Mouse (Mus musculus) midbrain, embryonic 13.5 days (tissue): Measurements from ENCODE around the gene Mylk2. TPM values are rescaled to one million over a fixed set of nuclear protein-coding genes. Genes with fewer than 3 reads are reported as not detected.

ENCODE experiments used
- ATAC-seq: fragments of 200-750 bp; cut with Nextera tagmentation; 2 replicates; pipeline ENCODE4 v1.8.0; 2017; ENCODE audit warnings: mild to moderate bottlenecking, moderate TSS enrichment, moderate library complexity
- H3K27ac ChIP-seq: fragments of 300-500 bp; sonication (generic); 2 replicates; pipeline ENCODE4 v1.5.1; 2015; ENCODE audit warnings: inconsistent platforms, mild to moderate bottlenecking, moderate library complexity
- H3K27me3 ChIP-seq: fragments of 300-500 bp; sonication (generic); 2 replicates; pipeline ENCODE4 v1.6.1; 2015; ENCODE audit warnings: mild to moderate bottlenecking, inconsistent platforms
- H3K36me3 ChIP-seq: fragments of 300-500 bp; sonication (generic); 2 replicates; pipeline ENCODE4 v1.6.1; 2015; ENCODE audit warnings: mild to moderate bottlenecking, inconsistent platforms
- H3K4me1 ChIP-seq: fragments of 300-500 bp; sonication (generic); replicated peaks from 2 replicates; pipeline ENCODE4 v1.6.1; 2015; ENCODE audit warnings: inconsistent platforms
- H3K4me2 ChIP-seq: fragments of 300-500 bp; sonication (generic); replicated peaks from 2 replicates; pipeline ENCODE4 v1.6.1; 2015; ENCODE audit warnings: moderate library complexity, mild to moderate bottlenecking, inconsistent platforms
- H3K4me3 ChIP-seq: fragments of 300-500 bp; sonication (generic); replicated peaks from 2 replicates; pipeline ENCODE4 v1.5.1; 2015; ENCODE audit warnings: mild to moderate bottlenecking, inconsistent platforms
- H3K9ac ChIP-seq: fragments of 300-500 bp; sonication (generic); replicated peaks from 2 replicates; pipeline ENCODE4 v1.6.1; 2015; ENCODE audit warnings: mild to moderate bottlenecking, inconsistent platforms
- H3K9me3 ChIP-seq: fragments of 300-500 bp; sonication (generic); 2 replicates; pipeline ENCODE4 v1.6.1; 2016; ENCODE audit warnings: mild to moderate bottlenecking, inconsistent platforms
- WGBS: fragments of 180-500 bp; shearing (Covaris S2); methylation state at CpG from one replicate; pipeline ENCODE4 v1.1.7; 2015; 5-methylcytosine and 5-hydroxymethylcytosine counted together
- microRNA-seq: library from miRNA; unstranded; fragments of <30 nt; microRNA quantifications from one replicate; pipeline ENCODE4, GENCODE M21; 2016
- polyA plus RNA-seq: library from polyadenylated mRNA; unstranded; fragments of >200 nt; fragmentation: Nextera tagmentation; extraction: Ambion mirVana; gene quantifications from 2 replicates; pipeline ENCODE4 v1.2.1, GENCODE M21; 2015

Mylk2 gene
- polyA plus RNA-seq, 1 experiment from 2014 or later: 0.07 TPM

- H3K27ac ChIP-seq: peak within 1 kb of the TSS; percentile 76
- no peaks in the 10 kb centered on the region for H3K36me3 ChIP-seq
- H3K9me3 ChIP-seq: no peaks in the 10 kb centered on the region
- ATAC-seq: peak; percentile 80
- peak within 1 kb of the TSS; percentile 92 for H3K4me2 ChIP-seq
- peak within 1 kb of the TSS; percentile 72 for H3K4me3 ChIP-seq
- 1% methylated on average over 48 of the region's 54 CpGs for WGBS
- H3K4me1 ChIP-seq: peaks cover 17% of the 10 kb centered on the region
- peaks cover 38% of the 10 kb centered on the region for H3K27me3 ChIP-seq
- H3K9ac ChIP-seq: peak within 1 kb of the TSS; percentile 91
Measured at GRCm38 (mm10) chr2:152951065-152951849, 40.1 kb downstream of the Mylk2 start, which contains the start of gene Dusp15. TSS of gene Dusp15 (minus strand) at chr2:152951698.

GRCm38 (mm10) chr2:152951850-152952720 lies 40.9 kb downstream of the Mylk2 start:
- peak; percentile 13 for ATAC-seq
- Histone ChIP-seq H3K27me3 (peaks cover 40% of the 10 kb centered on the region), H3K4me2 (peak overlapping the region; percentile 92)

GRCm38 (mm10) chr2:152958116-152958515 lies 47.0 kb downstream of the Mylk2 start:
- 81% methylated on average over 3 of the region's 3 CpGs for WGBS
- Histone ChIP-seq H3K36me3 (no peaks in the 10 kb centered on the region), H3K4me1 (peaks cover 8% of the 10 kb centered on the region; the same call in 1 of the 2 replicates), H3K9ac (no peak overlapping the region), H3K4me2 (no peak overlapping the region), H3K27ac (no peak overlapping the region), H3K27me3 (peaks cover 22% of the 10 kb centered on the region; the same call in 1 of the 2 replicates), H3K4me3 (no peak overlapping the region), H3K9me3 (no peaks in the 10 kb centered on the region)
- no peak for ATAC-seq

More at GRCm38 (mm10) chr2:152951850-152952720, 40.9 kb downstream of the Mylk2 start:
- Histone ChIP-seq H3K4me1 (peaks cover 17% of the 10 kb centered on the region), H3K4me3 (peak overlapping the region; percentile 72), H3K9ac (peak overlapping the region; percentile 91), H3K27ac (peak overlapping the region; percentile 76), H3K9me3 (no peaks in the 10 kb centered on the region), H3K36me3 (no peaks in the 10 kb centered on the region)
- WGBS: 11% methylated on average over 13 of the region's 13 CpGs

GRCm38 (mm10) chr2:152962091-152962793 lies 51.1 kb downstream of the Mylk2 start, which contains the start of gene Ttll9:
TSS of gene Ttll9 (plus strand) at chr2:152962485.
- peak; percentile 95 for ATAC-seq
- Histone ChIP-seq H3K36me3 (no peaks in the 10 kb centered on the region), H3K27ac (no peak within 1 kb of the TSS), H3K4me3 (peak within 1 kb of the TSS; percentile 46), H3K9me3 (no peaks in the 10 kb centered on the region), H3K9ac (peak within 1 kb of the TSS; percentile 61), H3K27me3 (0 out of 2 replicates have a peak, but pooled peaks cover 7% of the 10 kb centered on the region), H3K4me1 (peaks cover 8% of the 10 kb centered on the region; the same call in 1 of the 2 replicates), H3K4me2 (peak within 1 kb of the TSS; percentile 63)
- WGBS: under 1% methylated on average over 34 of the region's 34 CpGs

GRCm38 (mm10) chr2:152965555-152965954 lies 54.4 kb downstream of the Mylk2 start:
- Histone ChIP-seq H3K4me2 (no peak overlapping the region), H3K9ac (no peak overlapping the region), H3K27me3 (0 out of 2 replicates have a peak, but pooled peaks cover 2% of the 10 kb centered on the region), H3K27ac (no peak overlapping the region), H3K4me1 (peaks cover 8% of the 10 kb centered on the region; the same call in 1 of the 2 replicates), H3K36me3 (no peaks in the 10 kb centered on the region), H3K9me3 (no peaks in the 10 kb centered on the region), H3K4me3 (no peak overlapping the region)
- 73% methylated on average over 4 of the region's 4 CpGs for WGBS
- no peak for ATAC-seq

Small RNA genes within 50 kb of the gene (microRNA-seq; reads per million reads assigned to microRNA genes)
- gene Mir5622: 1.9 reads per million

Other genes with a start within 250 kb of the Mylk2 start
- 171 and 181 TPM in 2 replicates for gene H13, start 241.9 kb upstream of the Mylk2 start, polyA plus RNA-seq
- gene Mcts2, start 224.3 kb upstream of the Mylk2 start, polyA plus RNA-seq: 42.7 and 44.1 TPM in 2 replicates
- gene Id1, start 175.1 kb upstream of the Mylk2 start, polyA plus RNA-seq: 32.8 and 39.4 TPM in 2 replicates
- gene Cox4i2, start 157.2 kb upstream of the Mylk2 start, polyA plus RNA-seq: 4.1 and 5.5 TPM in 2 replicates
- 190 and 195 TPM in 2 replicates for gene Bcl2l1, start 79.6 kb upstream of the Mylk2 start, polyA plus RNA-seq
- 38.7 and 46.4 TPM in 2 replicates for gene Tpx2, start 63.4 kb upstream of the Mylk2 start, polyA plus RNA-seq
- 3.4 and 3.6 TPM in 2 replicates for gene Foxs1, start 21.9 kb downstream of the Mylk2 start, polyA plus RNA-seq
- 3.5 and 6.3 TPM in 2 replicates for gene Dusp15, start 40.3 kb downstream of the Mylk2 start, polyA plus RNA-seq
- 3.4 and 3.9 TPM in 2 replicates for gene Ttll9, start 51.1 kb downstream of the Mylk2 start, polyA plus RNA-seq
- 175 and 193 TPM in 2 replicates for gene Pdrg1, start 104.1 kb downstream of the Mylk2 start, polyA plus RNA-seq
- gene Xkr7, start 120.5 kb downstream of the Mylk2 start, polyA plus RNA-seq: 1.7 and 2.0 TPM in 2 replicates
- gene Ccm2l, start 154.6 kb downstream of the Mylk2 start, polyA plus RNA-seq: 0.79 and 1.6 TPM in 2 replicates
- 1.3 TPM in 2 replicates for gene Hck, start 197.1 kb downstream of the Mylk2 start, polyA plus RNA-seq
- gene Tm9sf4, start 250.0 kb downstream of the Mylk2 start, polyA plus RNA-seq: 78.6 and 80.0 TPM in 2 replicates